Mouse (Mus musculus): ENCODE measurements around the gene Gm20388. TPM values are rescaled to one million over a fixed set of nuclear protein-coding genes. Genes with fewer than 3 reads are reported as not detected.

The Gm20388 gene
- polyA plus RNA-seq, 1 experiment from 2014 or later, result not detected

GRCm38 (mm10) chr8:123754538-123755431, 3844.1 kb downstream of the Gm20388 start:
- Histone ChIP-seq H3K9ac (ENCODE audit: low read length) (no peak overlapping the region), H3K4me1 (replicated peaks; ENCODE audit: control insufficient read depth, insufficient read depth) (0 out of 2 replicates have a peak, but pooled peaks cover 2% of the 10 kb centered on the region), H3K27ac (replicated peaks) (no peak overlapping the region), H3K9me3 (ENCODE audit: control insufficient read depth, low read length) (no peaks in the 10 kb centered on the region), H3K4me3 (ENCODE audit: low read depth, low read length) (no peak overlapping the region), H3K36me3 (ENCODE audit: control insufficient read depth, insufficient read depth, low read length) (no peaks in the 10 kb centered on the region), H3K4me2 (replicated peaks; ENCODE audit: low read depth) (no peak overlapping the region), H3K27me3 (ENCODE audit: control insufficient read depth, insufficient read depth, low read length) (no peaks in the 10 kb centered on the region)
- 70% methylated on average over 13 of the region's 13 CpGs for WGBS
- ATAC-seq (ENCODE audit: low FRiP score, low TSS enrichment) (peak; percentile 43; the same call in 1 of the 2 replicates), DNase-seq (ENCODE audit: low spot score) (no peak)
- TF ChIP-seq CTCF (IDR thresholded peaks at IDR 0.05; ENCODE audit: low read depth) (no peak), EP300 (optimal IDR thresholded peaks at IDR 0.05) (no peak)

DNA sequence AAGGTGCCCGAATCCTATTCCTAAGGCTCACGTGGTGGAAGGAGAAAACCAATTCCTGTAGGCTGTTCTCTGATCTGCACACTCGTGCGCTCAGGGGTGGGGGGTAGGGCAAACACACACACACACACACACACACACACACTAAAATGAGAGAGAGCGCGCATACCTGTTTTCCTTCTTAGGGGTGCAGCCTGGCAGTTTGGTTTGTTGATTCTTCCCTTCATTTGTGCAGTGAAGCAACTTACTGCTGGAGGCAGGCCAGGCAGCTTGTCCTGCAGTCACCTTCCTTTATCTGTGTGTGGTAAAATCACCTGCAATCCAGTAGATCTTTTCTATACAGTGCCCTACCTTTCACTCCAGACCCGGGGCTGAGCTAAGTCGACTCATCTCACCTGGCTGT, 3846.3 kb downstream of the Gm20388 start:
- Histone ChIP-seq H3K9me3 (ENCODE audit: control insufficient read depth, low read length) (no peaks in the 10 kb centered on the region), H3K27ac (replicated peaks) (no peak overlapping the region), H3K27me3 (ENCODE audit: control insufficient read depth, insufficient read depth, low read length) (no peaks in the 10 kb centered on the region), H3K4me1 (replicated peaks; ENCODE audit: control insufficient read depth, insufficient read depth) (0 out of 2 replicates have a peak, but pooled peaks cover 2% of the 10 kb centered on the region), H3K4me3 (ENCODE audit: low read depth, low read length) (no peak overlapping the region), H3K36me3 (ENCODE audit: control insufficient read depth, insufficient read depth, low read length) (no peaks in the 10 kb centered on the region), H3K4me2 (replicated peaks; ENCODE audit: low read depth) (no peak overlapping the region), H3K9ac (ENCODE audit: low read length) (no peak overlapping the region)
- TF ChIP-seq CTCF (IDR thresholded peaks at IDR 0.05; ENCODE audit: low read depth) (no peak), EP300 (optimal IDR thresholded peaks at IDR 0.05) (no peak)
- 44% methylated on average over 8 of the region's 8 CpGs for WGBS
- ATAC-seq (ENCODE audit: low FRiP score, low TSS enrichment) (peak; percentile 35), DNase-seq (ENCODE audit: low spot score) (peak; percentile 59)

DNA sequence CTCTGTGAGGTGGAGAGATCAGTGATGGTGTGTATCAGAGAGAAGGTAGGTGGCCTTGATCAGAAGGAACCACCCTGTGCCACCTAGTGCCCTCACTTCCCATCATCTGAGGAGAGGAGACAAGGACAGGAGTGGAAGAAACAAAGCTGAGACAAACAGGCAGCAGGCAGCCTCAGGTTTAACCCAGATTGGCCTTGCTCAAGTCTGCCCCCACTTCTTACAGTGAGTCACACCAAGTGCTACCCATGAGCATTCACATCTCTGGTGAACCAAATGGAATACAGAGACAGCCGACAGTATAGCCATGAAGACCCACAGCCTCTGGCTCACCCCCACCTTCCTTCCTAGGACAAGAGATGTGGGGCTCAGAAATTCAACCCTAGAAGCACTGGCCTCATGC, 3848.3 kb downstream of the Gm20388 start:
- no peak for DNase-seq (ENCODE audit: low spot score)
- no peak overlapping the region for H3K27ac ChIP-seq (replicated peaks)
- H3K27me3 ChIP-seq (ENCODE audit: control insufficient read depth, insufficient read depth, low read length), result no peaks in the 10 kb centered on the region
- no peak overlapping the region for H3K9ac ChIP-seq (ENCODE audit: low read length)
- no peak overlapping the region for H3K4me3 ChIP-seq (ENCODE audit: low read depth, low read length)
- no peaks in the 10 kb centered on the region for H3K36me3 ChIP-seq (ENCODE audit: control insufficient read depth, insufficient read depth, low read length)
- WGBS, result 75% methylated on average over 1 of the region's 1 CpGs
- no peak overlapping the region for H3K4me2 ChIP-seq (replicated peaks; ENCODE audit: low read depth)
- no peaks in the 10 kb centered on the region for H3K4me1 ChIP-seq (replicated peaks; ENCODE audit: control insufficient read depth, insufficient read depth)
- ATAC-seq (ENCODE audit: low FRiP score, low TSS enrichment), result no peak
- no peaks in the 10 kb centered on the region for H3K9me3 ChIP-seq (ENCODE audit: control insufficient read depth, low read length)
- TF ChIP-seq EP300 (optimal IDR thresholded peaks at IDR 0.05) (no peak), CTCF (IDR thresholded peaks at IDR 0.05; ENCODE audit: low read depth) (no peak)

DNA sequence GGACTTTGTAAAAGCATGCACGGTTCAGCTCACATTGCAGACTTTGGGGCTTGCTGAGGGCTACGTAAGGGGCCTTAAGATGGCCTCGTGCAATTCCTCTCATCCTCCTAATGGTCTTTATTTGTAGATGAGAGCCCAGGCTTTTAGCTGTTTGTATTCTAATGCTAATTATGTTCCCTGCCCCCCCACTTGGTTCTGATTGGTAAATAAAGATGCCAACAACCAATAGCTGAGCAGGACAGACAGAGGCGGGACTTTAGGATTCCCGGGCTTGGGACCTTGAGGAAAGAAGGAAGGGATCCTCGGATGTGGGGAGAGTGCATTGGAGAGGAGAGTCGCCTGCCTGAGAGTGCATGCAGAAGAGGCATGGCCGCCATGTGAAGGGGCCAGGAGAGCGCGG, 3849.3 kb downstream of the Gm20388 start:
- DNase-seq (ENCODE audit: low spot score), result no peak
- ATAC-seq (ENCODE audit: low FRiP score, low TSS enrichment), result no peak
- 26% methylated on average over 10 of the region's 10 CpGs for WGBS

GRCm38 (mm10) chr8:123760579-123760978, 3849.9 kb downstream of the Gm20388 start:
- Histone ChIP-seq H3K9ac (ENCODE audit: low read length) (no peak overlapping the region), H3K27me3 (ENCODE audit: control insufficient read depth, insufficient read depth, low read length) (no peaks in the 10 kb centered on the region), H3K4me2 (replicated peaks; ENCODE audit: low read depth) (no peak overlapping the region), H3K4me1 (replicated peaks; ENCODE audit: control insufficient read depth, insufficient read depth) (no peaks in the 10 kb centered on the region), H3K4me3 (ENCODE audit: low read depth, low read length) (no peak overlapping the region), H3K36me3 (ENCODE audit: control insufficient read depth, insufficient read depth, low read length) (no peaks in the 10 kb centered on the region), H3K27ac (replicated peaks) (no peak overlapping the region), H3K9me3 (ENCODE audit: control insufficient read depth, low read length) (no peaks in the 10 kb centered on the region)
- WGBS, result 52% methylated on average over 5 of the region's 5 CpGs
- TF ChIP-seq CTCF (IDR thresholded peaks at IDR 0.05; ENCODE audit: low read depth) (no peak), EP300 (optimal IDR thresholded peaks at IDR 0.05) (no peak)
- DNase-seq (ENCODE audit: low spot score) (no peak), ATAC-seq (ENCODE audit: low FRiP score, low TSS enrichment) (no peak)

More for the DNA sequence above, 3849.3 kb downstream of the Gm20388 start:
- Histone ChIP-seq H3K27me3 (ENCODE audit: control insufficient read depth, insufficient read depth, low read length) (no peaks in the 10 kb centered on the region), H3K9ac (ENCODE audit: low read length) (no peak overlapping the region), H3K36me3 (ENCODE audit: control insufficient read depth, insufficient read depth, low read length) (no peaks in the 10 kb centered on the region), H3K4me1 (replicated peaks; ENCODE audit: control insufficient read depth, insufficient read depth) (no peaks in the 10 kb centered on the region), H3K4me3 (ENCODE audit: low read depth, low read length) (no peak overlapping the region), H3K9me3 (ENCODE audit: control insufficient read depth, low read length) (no peaks in the 10 kb centered on the region), H3K4me2 (replicated peaks; ENCODE audit: low read depth) (no peak overlapping the region), H3K27ac (replicated peaks) (no peak overlapping the region)
- TF ChIP-seq EP300 (optimal IDR thresholded peaks at IDR 0.05), result no peak
- no peak for TF ChIP-seq CTCF (IDR thresholded peaks at IDR 0.05; ENCODE audit: low read depth)

DNA sequence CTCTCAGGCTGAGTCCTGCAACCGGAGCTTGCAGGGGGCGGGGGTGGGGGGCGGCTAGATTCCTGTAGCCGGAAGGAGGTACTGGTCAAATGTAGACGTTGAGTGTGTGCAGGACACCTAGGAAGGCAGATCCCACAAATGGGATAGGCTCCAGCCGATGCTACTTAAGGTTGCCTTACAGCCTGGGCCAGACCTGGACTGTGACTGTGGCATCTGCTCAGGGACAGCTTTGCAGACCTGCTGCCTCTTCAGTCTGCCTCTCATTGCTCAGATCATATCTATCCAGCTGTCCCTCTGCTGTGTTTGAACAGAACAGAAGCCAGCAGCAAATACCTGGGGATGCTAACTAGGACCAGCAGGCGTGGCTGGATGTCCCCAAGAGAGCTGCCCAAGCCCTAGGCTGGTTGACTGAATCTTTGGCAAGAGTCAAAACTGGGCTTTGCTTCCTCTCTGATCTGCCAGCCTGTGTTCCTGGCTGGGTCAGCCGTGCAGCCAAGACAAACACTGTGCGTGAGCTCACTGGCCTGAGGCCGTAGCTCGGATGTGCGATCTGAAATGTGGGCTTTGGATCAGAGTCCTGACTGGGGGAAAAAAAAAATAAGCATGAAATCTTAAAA, 3850.7 kb downstream of the Gm20388 start:
- TF ChIP-seq EP300 (optimal IDR thresholded peaks at IDR 0.05) (no peak), CTCF (IDR thresholded peaks at IDR 0.05; ENCODE audit: low read depth) (no peak)
- Histone ChIP-seq H3K4me3 (ENCODE audit: low read depth, low read length) (no peak overlapping the region), H3K4me2 (replicated peaks; ENCODE audit: low read depth) (no peak overlapping the region), H3K9me3 (ENCODE audit: control insufficient read depth, low read length) (no peaks in the 10 kb centered on the region), H3K27me3 (ENCODE audit: control insufficient read depth, insufficient read depth, low read length) (no peaks in the 10 kb centered on the region), H3K9ac (ENCODE audit: low read length) (no peak overlapping the region), H3K27ac (replicated peaks) (no peak overlapping the region), H3K36me3 (ENCODE audit: control insufficient read depth, insufficient read depth, low read length) (no peaks in the 10 kb centered on the region), H3K4me1 (replicated peaks; ENCODE audit: control insufficient read depth, insufficient read depth) (no peaks in the 10 kb centered on the region)
- ATAC-seq (ENCODE audit: low FRiP score, low TSS enrichment) (no peak), DNase-seq (ENCODE audit: low spot score) (peak; percentile 41)
- 38% methylated on average over 12 of the region's 12 CpGs for WGBS
